Mouse (Mus musculus): ENCODE measurements around the gene Zfp871.

DNA sequence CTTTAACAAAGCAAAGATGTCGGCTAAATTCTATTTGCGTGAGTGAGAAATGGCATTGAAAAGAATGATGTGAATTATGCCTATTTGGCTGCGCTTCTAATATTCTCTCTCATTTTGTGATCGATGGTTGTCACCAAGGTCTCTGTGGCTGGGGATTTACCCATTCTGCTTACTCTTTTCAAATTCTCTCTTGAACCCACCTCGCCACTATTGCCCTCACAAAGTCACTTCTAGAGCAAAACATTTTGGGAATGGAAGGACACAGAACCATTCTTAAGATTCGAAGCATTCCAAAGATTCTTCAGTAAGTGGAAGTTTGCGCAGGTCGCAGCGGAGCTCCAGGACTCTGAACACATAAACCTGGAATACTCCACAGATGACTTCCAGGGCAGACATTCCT lies 489 bp upstream of the Zfp871 start:
- TF ChIP-seq CTCF (IDR thresholded peaks at IDR 0.05; ENCODE audit: borderline replicate concordance, insufficient read depth, low read depth, low read length) (no peak), POLR2A (IDR thresholded peaks at IDR 0.05; ENCODE audit: borderline replicate concordance, insufficient read depth, low read length) (no peak)

Data from cerebellum, adult 2 months (tissue).